ENCODE assay signal across 8 mouse cellular contexts in genomic region chr6:54817266-54817767, GRCm38 (mm10). TPM values are rescaled to one million over a fixed set of nuclear protein-coding genes. Genes with fewer than 3 reads are reported as not detected.
DNase-seq lines count a peak whose midpoint lies in the region; ATAC-seq and TF ChIP-seq lines count a peak whose summit lies in the region.

No protein-coding gene starts in this region.

- DNase-seq in left cerebral cortex, adult 11 months (ENCODE audit: low spot score), result peak; percentile 36
- no peak for DNase-seq in left cerebral cortex, adult 8-10 months (ENCODE audit: low spot score in 2 of 2)
- DNase-seq in gastrocnemius, postnatal 25 days, result peak; percentile 55
- DNase-seq in midbrain, embryonic 14.5 days, result peak; percentile 75
- peak; percentile 52 to 62 for DNase-seq in spleen, adult 18-20 months

- no peaks in the 10 kb centered on the region for H3K36me3 ChIP-seq in limb, embryonic 13.5 days
- H3K36me3 ChIP-seq in midbrain, embryonic 14.5 days (ENCODE audit: control insufficient read depth, insufficient read depth, low read length), result no peaks in the 10 kb centered on the region

- peak overlapping the region; percentile 76; the same call in 1 of the 2 replicates for H3K27ac ChIP-seq in cortical plate, adult 2 months (ENCODE audit: insufficient read depth, low read length)
- peak overlapping the region; percentile 95 for H3K27ac ChIP-seq in limb, embryonic 13.5 days
- peak overlapping the region; percentile 97 for H3K27ac ChIP-seq in midbrain, embryonic 14.5 days (replicated peaks; ENCODE audit: low read depth, low read length)

- peak overlapping the region; percentile 91 for H3K9ac ChIP-seq in limb, embryonic 13.5 days
- H3K9ac ChIP-seq in midbrain, embryonic 14.5 days (replicated peaks; ENCODE audit: low read length), result peak overlapping the region; percentile 92

- TF ChIP-seq CTCF in cortical plate, adult 2 months (IDR thresholded peaks at IDR 0.05; ENCODE audit: extremely low read depth, insufficient read depth, low read length), result no peak

- under 1% methylated on average over 23 of the region's 39 CpGs for WGBS in limb, embryonic 13.5 days
- WGBS in midbrain, embryonic 14.5 days, result 1% methylated on average over 39 of the region's 39 CpGs

- no peaks in the 10 kb centered on the region for H3K27me3 ChIP-seq in limb, embryonic 13.5 days
- H3K27me3 ChIP-seq in midbrain, embryonic 14.5 days (ENCODE audit: control insufficient read depth, insufficient read depth, low read length), result no peaks in the 10 kb centered on the region

- peak overlapping the region; percentile 73 for H3K4me2 ChIP-seq in limb, embryonic 13.5 days (replicated peaks)
- peak overlapping the region; percentile 79 for H3K4me2 ChIP-seq in midbrain, embryonic 14.5 days (ENCODE audit: low read length)

- TF ChIP-seq POLR2A in cortical plate, adult 2 months (IDR thresholded peaks at IDR 0.05; ENCODE audit: extremely low read depth, insufficient read depth, low read length), result 0 out of 2 replicates have a peak, but pooled peaks have one; percentile 7

- no peaks in the 10 kb centered on the region for H3K9me3 ChIP-seq in limb, embryonic 13.5 days
- H3K9me3 ChIP-seq in midbrain, embryonic 14.5 days (ENCODE audit: control insufficient read depth, low read length), result no peaks in the 10 kb centered on the region

- H3K4me1 ChIP-seq in cortical plate, adult 2 months (ENCODE audit: control insufficient read depth, insufficient read depth, low read length), result peaks cover 3% of the 10 kb centered on the region; the same call in 1 of the 2 replicates
- H3K4me1 ChIP-seq in limb, embryonic 13.5 days, result peaks cover 20% of the 10 kb centered on the region
- peaks cover 20% of the 10 kb centered on the region for H3K4me1 ChIP-seq in midbrain, embryonic 14.5 days (ENCODE audit: control insufficient read depth, insufficient read depth, low read length)

- peak overlapping the region; percentile 48 for H3K4me3 ChIP-seq in cortical plate, adult 2 months (ENCODE audit: insufficient read depth, low read length)
- peak overlapping the region; percentile 82 for H3K4me3 ChIP-seq in limb, embryonic 13.5 days
- peak overlapping the region; percentile 74 for H3K4me3 ChIP-seq in midbrain, embryonic 14.5 days (replicated peaks; ENCODE audit: low read depth, low read length)

- ATAC-seq in inflammation-experienced regulatory T-cells, adult 6 months, result peak; percentile 71
- ATAC-seq in limb, embryonic 13.5 days (ENCODE audit: low FRiP score, low read depth), result peak; percentile 46
- ATAC-seq in midbrain, embryonic 14.5 days (ENCODE audit: low FRiP score, low TSS enrichment), result peak; percentile 56

RNA-seq across cellular contexts. Expression of gene Znrf2, which starts 0.6 kb away (rescaled TPM):
- total RNA-seq in left cerebral cortex, adult 8-10 months (2022), result 10 to 100 TPM; 13.6 to 18.4 (median 15.2) TPM
- 6.6 and 8.1 TPM in 2 replicates for polyA plus RNA-seq in cortical plate, adult 2 months (2012; rRNA removed)
- total RNA-seq in gastrocnemius, postnatal 25 days (2021), result 10 to 100 TPM; 11.5 to 13.1 TPM
- 10 to 100 TPM; 22.3 to 28.7 (median 23.7) TPM for polyA plus RNA-seq in inflammation-experienced regulatory T-cells, adult 6 months (2017; shearing (Covaris generic))
- polyA plus RNA-seq in limb, embryonic 13.5 days (2015; fragmentation: Nextera tagmentation; extraction: Ambion mirVana), result 2.9 and 3.1 TPM in 2 replicates
- 8.8 and 11.6 TPM in 2 replicates for polyA plus RNA-seq in midbrain, embryonic 14.5 days (2014; fragmentation: Nextera tagmentation; extraction: Ambion mirVana)

Comparison
In these comparisons a context has a peak if more than half of its experiments do, and no peak if none do; other contexts are left out.
1. DNase-seq: peak in left cerebral cortex, adult 11 months (single experiment), gastrocnemius, postnatal 25 days (single experiment), midbrain, embryonic 14.5 days (single experiment) and spleen, adult 18-20 months (2 of 2); none in left cerebral cortex, adult 8-10 months (0 of 2).
2. Peak in every context shown above with its lines, with median percentiles within 50 percentile points of each other: H3K27ac ChIP-seq, H3K4me3 ChIP-seq and ATAC-seq.